Mouse (Mus musculus): Measurements from ENCODE around the gene Slc43a3. TPM values are rescaled to one million over a fixed set of nuclear protein-coding genes. Genes with fewer than 3 reads are reported as not detected.
A peak's percentile ranks its signal among the peaks of the same experiment; 100 is the strongest.

Gene Slc43a3
- polyA plus RNA-seq, 1 experiment = 64.3 TPM

DNA sequence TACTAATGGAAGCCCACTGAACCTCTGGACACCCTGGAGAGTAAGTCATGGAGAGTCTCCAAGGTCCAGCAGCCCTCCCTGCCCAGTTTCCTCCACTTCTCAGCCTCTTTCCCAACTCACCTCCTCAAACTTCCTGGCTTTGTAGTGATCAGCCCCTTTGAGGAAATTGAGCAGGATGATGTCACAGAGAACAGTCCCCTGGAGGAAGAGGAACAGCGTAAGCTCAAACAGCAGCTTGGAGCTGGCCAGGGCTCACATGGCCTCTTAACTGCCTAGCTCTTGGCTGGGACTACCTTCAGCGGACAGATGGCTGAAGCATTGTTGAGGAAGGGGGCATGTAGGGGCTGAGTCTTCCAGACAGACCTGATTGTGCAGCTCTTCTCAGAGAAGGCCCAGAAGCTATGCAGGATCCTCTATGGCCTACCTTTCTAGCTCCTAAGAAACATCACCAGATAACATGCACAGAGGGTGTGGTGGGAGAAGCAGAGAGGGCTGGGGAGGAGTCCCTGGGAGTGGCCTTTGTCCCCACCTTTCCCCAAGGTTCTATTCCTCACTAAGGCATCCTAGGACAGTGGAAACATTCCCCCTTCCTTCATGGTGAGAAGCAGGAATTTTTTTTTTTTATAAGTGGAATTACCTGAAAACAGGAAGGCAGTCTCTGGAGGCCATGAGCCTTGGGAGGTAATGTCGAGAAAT lies 63.3 kb downstream of the Slc43a3 start:
- DNase-seq = no peak
- Histone ChIP-seq H3K36me3 (ENCODE audit: control insufficient read depth, insufficient read depth, low read length) (no peaks in the 10 kb centered on the region), H3K4me3 (ENCODE audit: control insufficient read depth, insufficient read depth, low read length) (no peak overlapping the region), H3K27me3 (ENCODE audit: control insufficient read depth, insufficient read depth, low read length) (no peaks in the 10 kb centered on the region), H3K4me1 (replicated peaks; ENCODE audit: control insufficient read depth, insufficient read depth, low read length) (no peaks in the 10 kb centered on the region), H3K27ac (ENCODE audit: control insufficient read depth, insufficient read depth, low read length) (no peak overlapping the region)
- 80% methylated on average over 3 of the region's 3 CpGs for WGBS
- TF ChIP-seq CTCF (IDR thresholded peaks at IDR 0.05; ENCODE audit: borderline replicate concordance, control insufficient read depth, extremely low read depth, insufficient read depth, low read length, poor library complexity) = no peak
- TF ChIP-seq POLR2A (IDR thresholded peaks at IDR 0.05; ENCODE audit: control insufficient read depth, extremely low read depth, insufficient read depth, low read length, poor library complexity) = no peak

GRCm38 (mm10) chr2:85001497-85001896 lies 65.1 kb downstream of the Slc43a3 start:
- Histone ChIP-seq H3K4me1 (replicated peaks; ENCODE audit: control insufficient read depth, insufficient read depth, low read length) (no peaks in the 10 kb centered on the region), H3K27me3 (ENCODE audit: control insufficient read depth, insufficient read depth, low read length) (no peaks in the 10 kb centered on the region), H3K36me3 (ENCODE audit: control insufficient read depth, insufficient read depth, low read length) (no peaks in the 10 kb centered on the region), H3K4me3 (ENCODE audit: control insufficient read depth, insufficient read depth, low read length) (no peak overlapping the region), H3K27ac (ENCODE audit: control insufficient read depth, insufficient read depth, low read length) (no peak overlapping the region)
- 90% methylated on average over 13 of the region's 13 CpGs for WGBS
- TF ChIP-seq CTCF (IDR thresholded peaks at IDR 0.05; ENCODE audit: borderline replicate concordance, control insufficient read depth, extremely low read depth, insufficient read depth, low read length, poor library complexity) = no peak
- no peak for TF ChIP-seq POLR2A (IDR thresholded peaks at IDR 0.05; ENCODE audit: control insufficient read depth, extremely low read depth, insufficient read depth, low read length, poor library complexity)
- DNase-seq = no peak

GRCm38 (mm10) chr2:85002575-85002974 lies 66.2 kb downstream of the Slc43a3 start:
- no peaks in the 10 kb centered on the region for H3K36me3 ChIP-seq (ENCODE audit: control insufficient read depth, insufficient read depth, low read length)
- H3K27me3 ChIP-seq (ENCODE audit: control insufficient read depth, insufficient read depth, low read length) = no peaks in the 10 kb centered on the region
- no peak for TF ChIP-seq CTCF (IDR thresholded peaks at IDR 0.05; ENCODE audit: borderline replicate concordance, control insufficient read depth, extremely low read depth, insufficient read depth, low read length, poor library complexity)
- no peak for TF ChIP-seq POLR2A (IDR thresholded peaks at IDR 0.05; ENCODE audit: control insufficient read depth, extremely low read depth, insufficient read depth, low read length, poor library complexity)
- whole genome bisulfite sequencing = 98% methylated on average over 8 of the region's 8 CpGs
- no peak overlapping the region for H3K27ac ChIP-seq (ENCODE audit: control insufficient read depth, insufficient read depth, low read length)
- no peak overlapping the region for H3K4me3 ChIP-seq (ENCODE audit: control insufficient read depth, insufficient read depth, low read length)
- no peak for DNase-seq
- no peaks in the 10 kb centered on the region for H3K4me1 ChIP-seq (replicated peaks; ENCODE audit: control insufficient read depth, insufficient read depth, low read length)

DNA sequence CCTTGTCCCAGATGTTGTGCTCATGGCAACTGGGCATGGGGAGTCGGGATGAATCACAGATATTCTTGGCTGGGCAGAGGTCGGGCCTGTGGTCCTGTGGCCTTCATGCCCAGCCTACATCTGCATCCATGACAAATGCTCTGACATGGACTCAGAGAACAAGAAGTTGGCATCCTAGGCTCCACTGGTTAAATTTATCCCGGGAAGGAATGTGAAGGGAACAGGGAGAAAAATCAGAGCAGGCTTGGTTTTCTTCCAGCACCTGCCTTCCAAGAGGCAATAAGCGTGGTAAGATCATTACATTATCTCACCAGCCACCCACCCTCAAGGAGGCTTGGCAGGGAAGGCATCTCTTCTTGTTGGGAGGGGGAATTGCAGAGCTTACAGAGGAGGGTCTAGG lies 68.0 kb downstream of the Slc43a3 start:
- 94% methylated on average over 4 of the region's 4 CpGs for WGBS
- no peaks in the 10 kb centered on the region for H3K36me3 ChIP-seq (ENCODE audit: control insufficient read depth, insufficient read depth, low read length)

DNA sequence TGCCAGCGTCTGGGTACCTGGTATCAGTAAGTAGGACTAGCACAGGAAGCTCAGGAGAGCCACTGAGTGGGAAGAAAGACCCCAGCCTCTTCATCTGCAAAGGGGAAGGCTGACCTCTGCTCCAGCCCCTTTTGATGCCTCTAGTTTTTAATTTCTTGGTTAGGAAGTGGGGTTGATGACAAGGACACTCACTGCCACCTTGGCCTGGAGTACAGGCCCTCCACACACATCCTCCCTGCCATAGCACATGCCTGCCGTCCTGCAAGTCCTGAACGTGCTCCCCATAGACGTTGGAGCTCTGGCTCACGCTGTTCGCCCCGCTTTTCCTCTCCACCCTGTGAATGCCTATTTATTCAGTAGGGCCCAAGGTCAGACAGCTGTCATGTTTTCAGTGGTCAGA lies 70.2 kb downstream of the Slc43a3 start:
- H3K4me1 ChIP-seq (replicated peaks; ENCODE audit: control insufficient read depth, insufficient read depth, low read length) = no peaks in the 10 kb centered on the region
- H3K27ac ChIP-seq (ENCODE audit: control insufficient read depth, insufficient read depth, low read length) = no peak overlapping the region
- no peak for DNase-seq
- H3K36me3 ChIP-seq (ENCODE audit: control insufficient read depth, insufficient read depth, low read length) = no peaks in the 10 kb centered on the region
- no peaks in the 10 kb centered on the region for H3K27me3 ChIP-seq (ENCODE audit: control insufficient read depth, insufficient read depth, low read length)
- H3K4me3 ChIP-seq (ENCODE audit: control insufficient read depth, insufficient read depth, low read length) = no peak overlapping the region
- 97% methylated on average over 7 of the region's 7 CpGs for WGBS
- TF ChIP-seq POLR2A (IDR thresholded peaks at IDR 0.05; ENCODE audit: control insufficient read depth, extremely low read depth, insufficient read depth, low read length, poor library complexity) (no peak), CTCF (IDR thresholded peaks at IDR 0.05; ENCODE audit: borderline replicate concordance, control insufficient read depth, extremely low read depth, insufficient read depth, low read length, poor library complexity) (no peak)

More for the DNA sequence above, 68.0 kb downstream of the Slc43a3 start:
- Histone ChIP-seq H3K27me3 (ENCODE audit: control insufficient read depth, insufficient read depth, low read length) (no peaks in the 10 kb centered on the region), H3K27ac (ENCODE audit: control insufficient read depth, insufficient read depth, low read length) (no peak overlapping the region), H3K4me3 (ENCODE audit: control insufficient read depth, insufficient read depth, low read length) (no peak overlapping the region), H3K4me1 (replicated peaks; ENCODE audit: control insufficient read depth, insufficient read depth, low read length) (no peaks in the 10 kb centered on the region)
- no peak for DNase-seq
- no peak for TF ChIP-seq POLR2A (IDR thresholded peaks at IDR 0.05; ENCODE audit: control insufficient read depth, extremely low read depth, insufficient read depth, low read length, poor library complexity)
- no peak for TF ChIP-seq CTCF (IDR thresholded peaks at IDR 0.05; ENCODE audit: borderline replicate concordance, control insufficient read depth, extremely low read depth, insufficient read depth, low read length, poor library complexity)

DNA sequence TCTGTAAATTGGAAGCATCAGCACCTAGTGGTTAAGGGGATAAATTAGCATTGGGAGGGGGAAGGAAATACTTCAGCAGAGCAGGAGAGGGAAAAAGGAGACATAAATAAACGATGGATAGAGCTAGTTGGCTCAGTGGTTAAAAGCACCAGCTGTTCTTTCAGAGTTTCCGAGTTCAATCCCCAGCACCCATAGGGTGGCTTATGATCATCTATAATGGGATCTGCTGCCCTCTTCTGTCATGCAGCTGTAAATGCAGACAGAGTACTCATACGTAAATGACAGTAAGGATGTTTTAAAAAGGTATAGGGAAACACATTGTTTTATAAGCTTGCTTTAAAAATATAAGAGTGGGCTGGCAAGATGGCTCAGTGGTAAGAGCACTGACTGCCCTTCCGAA lies 71.3 kb downstream of the Slc43a3 start:
- H3K27me3 ChIP-seq (ENCODE audit: control insufficient read depth, insufficient read depth, low read length) = no peaks in the 10 kb centered on the region
- TF ChIP-seq POLR2A (IDR thresholded peaks at IDR 0.05; ENCODE audit: control insufficient read depth, extremely low read depth, insufficient read depth, low read length, poor library complexity) (no peak), CTCF (IDR thresholded peaks at IDR 0.05; ENCODE audit: borderline replicate concordance, control insufficient read depth, extremely low read depth, insufficient read depth, low read length, poor library complexity) (no peak)
- no peaks in the 10 kb centered on the region for H3K4me1 ChIP-seq (replicated peaks; ENCODE audit: control insufficient read depth, insufficient read depth, low read length)
- DNase-seq = peak; percentile 25
- no peak overlapping the region for H3K4me3 ChIP-seq (ENCODE audit: control insufficient read depth, insufficient read depth, low read length)
- H3K36me3 ChIP-seq (ENCODE audit: control insufficient read depth, insufficient read depth, low read length) = no peaks in the 10 kb centered on the region
- H3K27ac ChIP-seq (ENCODE audit: control insufficient read depth, insufficient read depth, low read length) = no peak overlapping the region
- 28% methylated on average over 4 of the region's 4 CpGs for WGBS

Other genes starting within 250 kb of the Slc43a3 start
- 53.6 and 57.1 TPM in 2 replicates for gene Zdhhc5, start 221.4 kb upstream of the Slc43a3 start, polyA plus RNA-seq (2012; rRNA removed)
- 25.0 and 29.3 TPM in 2 replicates for gene Clp1, start 209.2 kb upstream of the Slc43a3 start, polyA plus RNA-seq (2012; rRNA removed)
- 1.2 and 2.0 TPM in 2 replicates for gene Ypel4, start 202.5 kb upstream of the Slc43a3 start, polyA plus RNA-seq (2012; rRNA removed)
- 0.15 TPM in 1 of 2 replicates, not detected in the other for gene Gm19426, start 192.9 kb upstream of the Slc43a3 start, polyA plus RNA-seq (2012; rRNA removed)
- gene Serping1, start 161.1 kb upstream of the Slc43a3 start, polyA plus RNA-seq (2012; rRNA removed) = 64.6 and 93.7 TPM in 2 replicates
- gene Ube2l6, start 137.8 kb upstream of the Slc43a3 start, polyA plus RNA-seq (2012; rRNA removed) = 27.7 and 35.3 TPM in 2 replicates
- 0.60 and 0.94 TPM in 2 replicates for gene Smtnl1, start 113.9 kb upstream of the Slc43a3 start, polyA plus RNA-seq (2012; rRNA removed)
- 23.0 and 29.0 TPM in 2 replicates for gene Timm10, start 109.6 kb upstream of the Slc43a3 start, polyA plus RNA-seq (2012; rRNA removed)
- 106 and 123 TPM in 2 replicates for gene Slc43a1, start 97.7 kb upstream of the Slc43a3 start, polyA plus RNA-seq (2012; rRNA removed)
- 1.8 and 2.1 TPM in 2 replicates for gene Rtn4rl2, start 49.9 kb upstream of the Slc43a3 start, polyA plus RNA-seq (2012; rRNA removed)
- gene Prg2, start 43.9 kb downstream of the Slc43a3 start, polyA plus RNA-seq (2012; rRNA removed) = 3.3 and 5.5 TPM in 2 replicates
- gene Prg3, start 51.6 kb downstream of the Slc43a3 start, polyA plus RNA-seq (2012; rRNA removed) = 0.48 and 0.88 TPM in 2 replicates
- gene Ssrp1, start 100.7 kb downstream of the Slc43a3 start, polyA plus RNA-seq (2012; rRNA removed) = 248 and 287 TPM in 2 replicates
- gene P2rx3, start 100.9 kb downstream of the Slc43a3 start, polyA plus RNA-seq (2012; rRNA removed) = 0.38 and 0.54 TPM in 2 replicates
- 32.5 and 36.9 TPM in 2 replicates for gene Tnks1bp1, start 111.4 kb downstream of the Slc43a3 start, polyA plus RNA-seq (2012; rRNA removed)
- gene Aplnr, start 199.6 kb downstream of the Slc43a3 start, polyA plus RNA-seq (2012; rRNA removed) = 4.1 and 4.5 TPM in 2 replicates